9 mouse cellular contexts compared by ENCODE assay signal in the genomic region with DNA sequence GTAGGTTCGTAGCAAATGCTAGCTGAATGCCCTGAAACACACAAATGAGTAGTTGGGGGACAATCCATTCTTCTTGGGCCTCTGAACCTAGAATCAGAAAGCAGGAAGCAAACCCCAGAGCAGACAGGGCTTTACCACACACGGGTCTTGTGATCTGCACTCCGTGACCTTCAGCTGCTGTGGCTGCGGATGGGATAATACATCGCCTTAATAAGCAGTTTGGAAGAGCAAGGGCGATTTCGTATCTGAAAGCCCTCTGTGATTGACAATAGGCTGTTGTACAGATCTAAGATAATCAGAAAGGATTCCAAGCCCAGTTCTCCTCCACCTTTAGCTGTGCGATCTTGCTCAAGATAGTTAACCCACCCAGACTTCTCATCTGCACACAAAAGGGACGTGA. TPM values are rescaled to one million over a fixed set of nuclear protein-coding genes. Genes with fewer than 3 reads are reported as not detected.
A peak's percentile ranks its signal among the peaks of the same experiment; 100 is the strongest.
DNase-seq lines count a peak whose midpoint lies in the region; ATAC-seq and TF ChIP-seq lines count a peak whose summit lies in the region.
"Had no signal": no experiment of that assay in that cellular context is flagged by ENCODE, and none has a peak within 500 bp of the region (broad histone marks: within the 10 kb centered on the region; RNA-seq: fewer than 3 reads in every experiment).

No protein-coding gene starts in this region.

- H3K36me3 ChIP-seq in forebrain, embryonic 15.5 days: no peaks in the 10 kb centered on the region
- H3K36me3 ChIP-seq in kidney, postnatal 0 days (ENCODE audit: insufficient read depth, low read length): no peaks in the 10 kb centered on the region

- ATAC-seq in forebrain, embryonic 15.5 days (replicated peaks): no peak
- no peak for ATAC-seq in kidney, postnatal 0 days (replicated peaks; ENCODE audit: low FRiP score, low read depth)

- no peak overlapping the region for H3K4me3 ChIP-seq in forebrain, embryonic 15.5 days
- no peak overlapping the region for H3K4me3 ChIP-seq in kidney, postnatal 0 days (replicated peaks; ENCODE audit: low read depth, low read length)
- H3K4me3 ChIP-seq: megakaryocyte, embryonic 14.5 days had no signal

- 35% methylated on average over 9 of the region's 9 CpGs for WGBS in forebrain, embryonic 15.5 days
- WGBS in kidney, postnatal 0 days: 37% methylated on average over 9 of the region's 9 CpGs

- TF ChIP-seq CTCF in kidney, postnatal 0 days (IDR thresholded peaks at IDR 0.05; ENCODE audit: low read depth): no peak

- intact Hi-C loops in left cerebral cortex, postnatal 14 days (cut with DNase I): no loop called here

- no peak overlapping the region for H3K4me2 ChIP-seq in forebrain, embryonic 15.5 days (replicated peaks)
- no peak overlapping the region for H3K4me2 ChIP-seq in kidney, postnatal 0 days (ENCODE audit: low read length)

- no peaks in the 10 kb centered on the region for H3K9me3 ChIP-seq in forebrain, embryonic 15.5 days
- H3K9me3 ChIP-seq in kidney, postnatal 0 days (replicated peaks; ENCODE audit: low read length): no peaks in the 10 kb centered on the region
- H3K9me3 ChIP-seq: megakaryocyte, embryonic 14.5 days had no signal

- H3K9ac ChIP-seq in forebrain, embryonic 15.5 days (replicated peaks): no peak overlapping the region
- no peak overlapping the region for H3K9ac ChIP-seq in kidney, postnatal 0 days (ENCODE audit: low read depth, low read length)

- peaks cover 44% of the 10 kb centered on the region for H3K4me1 ChIP-seq in forebrain, embryonic 15.5 days
- H3K4me1 ChIP-seq in kidney, postnatal 0 days (replicated peaks; ENCODE audit: insufficient read depth, low read length): peaks cover 27% of the 10 kb centered on the region

- DNase-seq in adrenal gland, postnatal 10 days: peak; percentile 29
- no peak for DNase-seq in adrenal gland, adult 18-20 months (ENCODE audit: low spot score in 2 of 2)
- DNase-seq in 416B (ENCODE audit: low read depth): peak; percentile 78
- DNase-seq in kidney, postnatal 0 days (ENCODE audit: low spot score): no peak
- DNase-seq in urinary bladder, adult 18-20 months (ENCODE audit: low spot score in 2 of 2): no peak
- no peak for DNase-seq in urinary bladder, postnatal 25 days (ENCODE audit: low spot score)
- DNase-seq in left cerebral cortex, postnatal 14 days (ENCODE audit: low spot score in 2 of 2): no peak

- no peaks in the 10 kb centered on the region for H3K27me3 ChIP-seq in forebrain, embryonic 15.5 days
- no peaks in the 10 kb centered on the region for H3K27me3 ChIP-seq in kidney, postnatal 0 days (ENCODE audit: insufficient read depth, low read length)
- H3K27me3 ChIP-seq: megakaryocyte, embryonic 14.5 days had no signal

- peak overlapping the region; percentile 46; the same call in 1 of the 2 replicates for H3K27ac ChIP-seq in forebrain, embryonic 15.5 days (replicated peaks)
- peak overlapping the region; percentile 54; the same call in 1 of the 2 replicates for H3K27ac ChIP-seq in kidney, postnatal 0 days

RNA-seq across cellular contexts. Expression of gene Zfp36l1, which starts 52.5 kb away (rescaled TPM):
- total RNA-seq in adrenal gland, postnatal 10 days (2021): 100 to 1,000 TPM; 190 to 228 TPM
- total RNA-seq in adrenal gland, adult 18-20 months (2021): 100 to 1,000 TPM; 172 to 225 TPM
- polyA plus RNA-seq in forebrain, embryonic 15.5 days (2015; fragmentation: Nextera tagmentation; extraction: Ambion mirVana): 28.2 and 35.3 TPM in 2 replicates
- 141 and 160 TPM in 2 replicates for polyA plus RNA-seq in kidney, postnatal 0 days (2015; fragmentation: Nextera tagmentation; extraction: Ambion mirVana)
- 10 to 100 TPM; 36.3 to 39.5 TPM for total RNA-seq in left cerebral cortex, postnatal 14 days (2021)

Comparison
In these comparisons a context has a peak if more than half of its experiments do, and no peak if none do; other contexts are left out.
1. DNase-seq: peak in adrenal gland, postnatal 10 days (single experiment) and 416B (single experiment); none in adrenal gland, adult 18-20 months (0 of 2), kidney, postnatal 0 days (single experiment), urinary bladder, adult 18-20 months (0 of 2), urinary bladder, postnatal 25 days (single experiment) and left cerebral cortex, postnatal 14 days (0 of 2).
2. RNA of gene Zfp36l1, which starts 52.5 kb away (total RNA-seq): 190 to 228 TPM in adrenal gland, postnatal 10 days and 172 to 225 TPM in adrenal gland, adult 18-20 months; 36.3 to 39.5 TPM in left cerebral cortex, postnatal 14 days; every median in the first group is over 4 times any median in the second.